Mouse (Mus musculus) kidney, postnatal 0 days (tissue): ENCODE measurements at regions not wholly inside any gene's neighbourhood (a gene's known extent, or its start where the extent isn't known, plus 50 kb on each side); places are given as distances from the start of the nearest gene placed in this dataset.

Experiments used
- ATAC-seq: fragments of 200-750 bp; cut with Nextera tagmentation; replicated peaks from 2 replicates; pipeline ENCODE4 v1.8.0; 2017; ENCODE audit warnings: low read depth, moderate number of reproducible peaks, moderate TSS enrichment, moderate library complexity; ENCODE audit not compliant: low FRiP score
- DNase-seq: peaks from one replicate; pipeline ENCODE4 v3.0.0-alpha.2; 2016; ENCODE audit warnings: low spot score
- H3K27ac ChIP-seq: fragments of 300-500 bp; sonication (generic); 2 replicates; pipeline ENCODE4 v1.5.1; 2014; ENCODE audit warnings: mild to moderate bottlenecking
- H3K27me3 ChIP-seq: fragments of 300-500 bp; sonication (generic); 2 replicates; pipeline ENCODE4 v1.6.1; 2014; ENCODE audit warnings: low read length, mixed read lengths; ENCODE audit not compliant: insufficient read depth
- H3K36me3 ChIP-seq: fragments of 300-500 bp; sonication (generic); 2 replicates; pipeline ENCODE4 v1.6.1; 2014; ENCODE audit warnings: low read length, mixed read lengths; ENCODE audit not compliant: insufficient read depth
- H3K4me1 ChIP-seq: fragments of 300-500 bp; sonication (generic); replicated peaks from 2 replicates; pipeline ENCODE4 v1.6.1; 2014; ENCODE audit warnings: antibody characterized with exemption, low read length, mixed read lengths; ENCODE audit not compliant: insufficient read depth
- H3K4me2 ChIP-seq: fragments of 300-500 bp; sonication (generic); 2 replicates; pipeline ENCODE4 v1.6.1; 2014; ENCODE audit warnings: mild to moderate bottlenecking, low read length, moderate library complexity, mixed read lengths
- H3K4me3 ChIP-seq: fragments of 300-500 bp; sonication (generic); replicated peaks from 2 replicates; pipeline ENCODE4 v1.5.1; 2014; ENCODE audit warnings: low read depth, low read length
- H3K9ac ChIP-seq: fragments of 300-500 bp; sonication (generic); 2 replicates; pipeline ENCODE4 v1.6.1; 2014; ENCODE audit warnings: low read depth, low read length
- H3K9me3 ChIP-seq: fragments of 300-500 bp; sonication (generic); replicated peaks from 2 replicates; pipeline ENCODE4 v1.6.1; 2016; ENCODE audit warnings: low read length, inconsistent platforms, mixed read lengths
- CTCF ChIP-seq: IDR thresholded peaks from 2 replicates; pipeline ENCODE4 v1.5.1; 2016; ENCODE audit warnings: antibody characterized with exemption, low read depth, mild to moderate bottlenecking, moderate library complexity
- WGBS: fragments of 180-500 bp; shearing (Covaris S2); extraction: QIAGEN DNeasy Blood & Tissue Kit; methylation state at CpG from one replicate; pipeline ENCODE4 v1.1.7; 2014; 5-methylcytosine and 5-hydroxymethylcytosine counted together

GRCm38 (mm10) chr3:53988256-53988655 lies 124.6 kb upstream of the Ufm1 start:
- Histone ChIP-seq H3K4me1 (no peaks in the 10 kb centered on the region), H3K27me3 (no peaks in the 10 kb centered on the region), H3K9me3 (no peaks in the 10 kb centered on the region), H3K4me3 (no peak overlapping the region), H3K9ac (no peak overlapping the region), H3K36me3 (no peaks in the 10 kb centered on the region), H3K27ac (no peak overlapping the region), H3K4me2 (no peak overlapping the region)
- DNase-seq (no peak), ATAC-seq (no peak)
- TF ChIP-seq CTCF, result no peak
- WGBS, result 81% methylated on average over 7 of the region's 7 CpGs

- TF ChIP-seq CTCF, result no peak
- Histone ChIP-seq H3K27ac (no peak overlapping the region), H3K9ac (no peak overlapping the region), H3K9me3 (no peaks in the 10 kb centered on the region), H3K4me1 (no peaks in the 10 kb centered on the region), H3K4me2 (no peak overlapping the region), H3K27me3 (no peaks in the 10 kb centered on the region), H3K4me3 (no peak overlapping the region), H3K36me3 (no peaks in the 10 kb centered on the region)
- 84% methylated on average over 2 of the region's 2 CpGs for WGBS
- DNase-seq, result no peak
- ATAC-seq, result no peak
Observed at GRCm38 (mm10) chr3:53987316-53987715, 123.7 kb upstream of the Ufm1 start.

- no peaks in the 10 kb centered on the region for H3K27me3 ChIP-seq
- H3K4me1 ChIP-seq, result no peaks in the 10 kb centered on the region
- no peak overlapping the region for H3K4me2 ChIP-seq
- H3K36me3 ChIP-seq, result no peaks in the 10 kb centered on the region
- DNase-seq (no peak), ATAC-seq (no peak)
- TF ChIP-seq CTCF, result no peak
- WGBS, result 91% methylated on average over 6 of the region's 6 CpGs
- no peak overlapping the region for H3K27ac ChIP-seq
- H3K9me3 ChIP-seq, result no peaks in the 10 kb centered on the region
- no peak overlapping the region for H3K9ac ChIP-seq
- no peak overlapping the region for H3K4me3 ChIP-seq
Observed at GRCm38 (mm10) chr3:53984743-53985550, 121.3 kb upstream of the Ufm1 start.

DNA sequence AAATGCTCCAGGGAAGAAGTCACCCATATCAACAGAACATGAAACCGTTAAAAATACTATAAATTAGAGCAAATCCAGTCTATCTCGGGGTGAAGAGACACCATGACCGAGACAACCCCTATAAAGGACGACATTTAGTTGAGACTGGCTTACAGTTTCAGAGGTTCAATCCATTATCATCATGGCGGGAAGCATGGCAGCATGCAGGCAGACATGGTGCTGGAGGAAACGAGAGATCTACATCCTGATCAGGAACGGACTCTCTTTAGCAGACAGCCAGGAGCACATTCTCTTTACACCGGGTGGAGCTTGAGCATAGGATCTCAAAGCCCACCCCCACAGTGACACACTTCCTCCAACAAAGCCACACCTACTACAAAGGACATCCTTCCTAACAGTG lies 118.7 kb upstream of the Ufm1 start:
- Histone ChIP-seq H3K36me3 (no peaks in the 10 kb centered on the region), H3K4me1 (no peaks in the 10 kb centered on the region), H3K27me3 (no peaks in the 10 kb centered on the region), H3K9ac (no peak overlapping the region), H3K4me2 (no peak overlapping the region), H3K27ac (no peak overlapping the region), H3K4me3 (no peak overlapping the region), H3K9me3 (no peaks in the 10 kb centered on the region)
- DNase-seq, result no peak
- no peak for TF ChIP-seq CTCF
- WGBS, result 95% methylated on average over 8 of the region's 8 CpGs
- no peak for ATAC-seq

DNA sequence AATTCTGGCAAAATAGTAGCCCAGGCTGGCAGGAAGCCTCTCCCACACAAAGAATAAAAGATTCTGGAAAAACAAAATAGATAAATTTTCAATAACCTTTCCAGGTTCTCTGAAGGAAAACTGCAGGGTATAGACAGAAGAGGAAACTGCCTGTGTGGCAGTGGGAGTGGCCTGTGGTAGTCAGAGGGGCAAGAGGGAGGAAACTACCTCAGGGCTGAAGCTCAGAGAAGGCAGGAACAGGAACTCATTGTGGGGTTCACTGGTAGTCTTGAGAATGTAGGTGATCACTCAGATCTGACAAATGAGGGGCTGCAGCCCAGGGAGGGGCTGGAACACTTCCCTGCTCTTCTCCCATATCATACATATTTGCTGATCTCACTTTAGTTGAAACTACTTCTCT lies 118.0 kb upstream of the Ufm1 start:
- no peak for DNase-seq
- no peaks in the 10 kb centered on the region for H3K9me3 ChIP-seq
- no peak overlapping the region for H3K9ac ChIP-seq
- no peak overlapping the region for H3K4me3 ChIP-seq
- TF ChIP-seq CTCF, result no peak
- H3K4me1 ChIP-seq, result no peaks in the 10 kb centered on the region
- no peak overlapping the region for H3K27ac ChIP-seq
- ATAC-seq, result no peak
- H3K36me3 ChIP-seq, result no peaks in the 10 kb centered on the region
- no peak overlapping the region for H3K4me2 ChIP-seq
- H3K27me3 ChIP-seq, result no peaks in the 10 kb centered on the region

DNA sequence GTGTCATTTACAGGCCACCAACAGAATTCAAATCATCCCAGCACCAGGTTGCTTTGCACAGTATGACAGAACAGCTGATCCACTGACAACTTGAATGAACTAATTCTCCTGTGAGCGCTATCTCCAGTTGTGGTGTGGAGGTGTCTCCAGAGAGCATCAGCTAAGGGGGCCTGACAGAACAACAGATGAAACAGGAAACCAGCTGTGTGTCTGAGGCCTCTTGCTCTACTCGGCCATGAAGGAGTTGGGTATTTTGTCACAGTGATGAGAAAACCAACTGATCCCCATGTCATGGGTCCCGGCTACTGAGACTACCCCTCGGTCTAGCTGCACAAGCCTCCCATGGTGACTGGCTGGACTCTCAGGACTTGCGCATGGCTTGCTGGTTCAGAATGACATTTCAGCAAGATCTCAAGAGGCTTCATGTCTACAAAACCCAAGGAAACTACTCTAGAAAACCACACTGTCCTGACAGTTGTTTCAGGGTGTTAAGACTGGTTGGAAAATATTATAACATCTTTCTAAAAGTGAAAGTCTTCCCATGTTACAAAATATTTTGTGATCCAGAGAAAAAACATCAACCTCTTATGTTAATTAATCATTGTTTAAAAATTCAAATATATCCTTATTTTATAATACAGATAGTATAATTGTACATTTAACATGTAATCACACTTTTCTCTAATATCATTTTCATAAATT lies 113.9 kb upstream of the Ufm1 start:
- no peak overlapping the region for H3K27ac ChIP-seq
- no peaks in the 10 kb centered on the region for H3K36me3 ChIP-seq
- H3K4me3 ChIP-seq, result no peak overlapping the region
- no peaks in the 10 kb centered on the region for H3K27me3 ChIP-seq
- WGBS, result 60% methylated on average over 5 of the region's 5 CpGs
- no peak overlapping the region for H3K4me2 ChIP-seq
- no peak for ATAC-seq
- H3K9me3 ChIP-seq, result no peaks in the 10 kb centered on the region
- H3K4me1 ChIP-seq, result no peaks in the 10 kb centered on the region
- H3K9ac ChIP-seq, result no peak overlapping the region
- DNase-seq, result no peak
- no peak for TF ChIP-seq CTCF
